Mouse (Mus musculus): ENCODE measurements around the gene Rbm45.
A peak's percentile ranks its signal among the peaks of the same experiment; 100 is the strongest.

Gene Rbm45

DNA sequence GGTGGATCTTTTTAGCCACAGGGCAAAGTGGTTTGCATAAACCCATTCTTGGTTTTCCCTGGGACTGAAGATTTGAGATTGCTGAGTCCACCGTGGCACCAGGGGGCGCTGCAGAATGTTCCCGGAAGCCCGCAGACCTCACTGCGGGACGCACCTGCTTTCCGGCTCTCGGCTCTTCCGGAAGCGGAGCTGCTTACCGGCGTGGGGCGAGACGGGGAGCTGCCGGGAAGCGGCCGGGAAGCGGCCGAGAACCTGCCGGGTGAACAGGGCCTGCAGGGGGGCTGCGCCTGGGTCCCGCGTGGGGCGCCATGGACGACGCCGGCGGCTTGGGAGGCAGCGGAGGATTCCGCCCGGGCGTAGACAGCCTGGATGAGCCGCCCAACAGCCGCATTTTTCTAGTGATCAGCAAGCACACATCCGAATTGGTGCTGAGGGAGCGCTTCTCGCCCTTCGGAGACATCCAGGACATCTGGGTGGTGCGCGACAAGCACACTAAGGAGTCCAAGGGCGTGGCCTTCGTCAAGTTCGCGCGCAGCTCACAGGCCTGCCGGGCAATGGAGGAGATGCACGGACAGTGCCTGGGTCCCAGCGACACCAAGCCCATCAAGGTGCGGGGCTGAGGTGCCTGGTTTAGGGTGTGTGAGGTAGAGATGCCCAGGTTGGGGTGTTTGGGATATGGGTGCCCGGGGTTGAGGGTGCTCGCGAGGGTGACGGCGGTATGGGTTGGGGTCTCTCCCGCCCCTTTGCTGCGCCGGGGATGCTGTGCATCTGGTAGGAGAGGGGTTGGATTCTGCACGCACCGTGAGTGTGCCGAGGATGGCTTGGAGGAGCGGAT, at the start of gene Rbm45:
Gene Rbm45 (plus strand): TSS at position 164 of the 835 bp plus-strand sequence.
- DNase-seq (ENCODE audit: low spot score), result peak; percentile 64

- no peak for DNase-seq (ENCODE audit: low spot score)
Observed at GRCm38 (mm10) chr2:76320336-76320735, 49.4 kb upstream of the Rbm45 start.

- DNase-seq (ENCODE audit: low spot score), result no peak
Observed at GRCm38 (mm10) chr2:76323185-76323875, 46.5 kb upstream of the Rbm45 start.

DNA sequence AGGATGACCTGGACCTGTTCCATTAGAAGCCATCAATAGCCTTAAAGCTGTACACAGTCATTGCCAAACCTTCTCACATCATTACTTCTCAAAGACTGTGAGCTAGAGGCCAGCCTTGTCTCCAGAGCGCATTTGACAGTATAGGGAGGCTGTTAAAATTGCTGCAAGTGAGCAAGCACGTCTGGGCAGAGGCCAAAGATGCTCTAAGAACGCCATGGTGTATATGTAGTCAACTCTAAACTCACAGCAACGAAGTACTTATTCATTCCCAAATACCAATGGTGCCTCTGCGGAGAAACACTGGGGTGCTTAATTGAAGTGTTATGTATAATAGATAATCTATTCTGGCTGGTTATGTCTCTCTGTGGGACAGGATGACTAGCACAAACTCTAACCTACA, 45.3 kb upstream of the Rbm45 start:
- DNase-seq (ENCODE audit: low spot score), result no peak

DNA sequence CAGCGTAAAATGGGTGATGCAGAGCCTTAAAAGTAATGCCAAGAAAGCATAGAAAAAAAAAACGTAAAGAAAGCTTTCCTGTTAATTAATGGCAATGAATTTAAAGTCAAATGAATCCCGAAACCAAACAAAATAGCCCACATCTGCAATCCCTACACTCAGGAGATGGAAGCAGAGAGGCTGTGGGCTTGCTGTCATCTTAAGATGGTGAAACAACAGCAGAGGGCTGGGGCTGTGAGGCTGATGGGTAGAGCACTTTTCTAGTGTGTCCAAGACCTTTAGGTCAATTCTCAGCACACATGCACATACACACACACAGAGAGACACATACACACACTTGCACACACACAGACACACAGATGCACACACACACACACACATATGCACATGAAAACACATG, 43.6 kb upstream of the Rbm45 start:
- DNase-seq (ENCODE audit: low spot score), result no peak

DNA sequence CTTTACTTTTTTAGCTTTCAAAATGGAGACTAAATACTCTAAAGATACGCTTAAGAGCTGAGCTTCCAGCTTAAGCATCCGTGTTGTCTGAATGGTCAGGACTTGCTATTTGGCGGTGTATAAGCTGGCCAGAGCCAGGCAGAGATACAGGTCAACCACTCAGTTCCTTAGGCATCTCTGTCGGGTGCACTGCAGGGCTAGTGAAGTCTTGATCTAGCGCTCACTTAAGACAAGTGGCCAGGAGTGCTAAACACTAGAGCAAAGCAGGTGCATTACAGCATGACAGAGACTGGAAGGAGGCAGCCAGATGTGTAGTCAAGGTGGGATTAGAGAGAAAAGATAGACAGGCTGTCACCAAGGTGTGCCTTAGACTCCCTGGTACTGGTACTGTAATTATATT, 39.7 kb upstream of the Rbm45 start:
- no peak for DNase-seq (ENCODE audit: low spot score)

DNA sequence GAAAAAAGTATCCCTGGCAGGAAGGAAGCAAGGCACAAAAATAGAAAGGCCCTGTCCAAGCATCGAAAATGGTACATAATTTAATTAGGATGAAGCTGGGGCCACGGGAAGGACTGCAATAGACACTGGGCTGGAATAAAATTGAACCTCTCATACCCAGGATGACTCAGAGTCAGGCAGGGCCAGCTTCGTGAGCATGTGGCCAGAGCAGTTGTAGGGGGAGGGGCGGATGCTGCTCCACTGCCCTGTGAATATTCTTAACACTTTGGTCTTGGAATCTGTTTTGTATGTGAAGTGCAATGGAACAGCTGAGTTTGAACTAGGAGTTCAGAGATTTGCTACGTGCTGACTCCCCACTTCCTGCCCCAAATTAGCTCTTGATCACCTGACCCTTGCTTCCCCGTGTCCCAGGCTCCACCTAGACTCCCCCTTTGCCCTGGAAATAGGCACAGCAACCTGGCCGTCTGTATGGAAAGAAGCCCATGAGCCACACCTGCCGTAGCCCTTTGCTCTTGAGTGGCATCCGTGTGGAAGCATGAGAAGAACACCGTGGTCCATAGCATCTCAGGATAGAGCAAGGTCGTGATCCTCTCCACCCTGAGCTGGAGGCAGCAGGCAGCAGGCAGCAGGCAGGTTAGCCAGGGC, 37.5 kb upstream of the Rbm45 start:
- no peak for DNase-seq (ENCODE audit: low spot score)

DNA sequence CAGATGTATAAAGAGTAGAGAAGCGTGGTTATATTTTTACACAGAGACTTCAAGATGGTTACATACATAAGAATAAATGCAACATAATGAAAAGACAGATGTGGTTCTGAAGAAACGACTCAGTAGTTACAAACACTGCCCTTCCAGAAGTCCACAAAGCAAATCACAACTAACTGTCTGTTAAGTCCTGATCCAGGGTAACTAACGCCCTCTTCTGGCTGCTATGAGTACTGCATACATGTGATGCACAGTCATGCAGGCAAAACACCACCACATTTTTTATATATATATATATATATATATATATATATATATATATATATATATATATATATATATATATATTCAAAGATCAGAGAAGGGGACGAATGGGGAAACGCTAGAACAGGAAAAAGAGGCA, 35.2 kb upstream of the Rbm45 start:
- no peak for DNase-seq (ENCODE audit: low spot score)

GRCm38 (mm10) chr2:76338215-76339156, 31.3 kb upstream of the Rbm45 start, which contains the start of gene Pde11a:
Pde11a (minus strand) TSS chr2:76338774.
- DNase-seq (ENCODE audit: low spot score), result no peak

- DNase-seq (ENCODE audit: low spot score), result no peak
Observed at GRCm38 (mm10) chr2:76342146-76342545, 27.6 kb upstream of the Rbm45 start.

DNA sequence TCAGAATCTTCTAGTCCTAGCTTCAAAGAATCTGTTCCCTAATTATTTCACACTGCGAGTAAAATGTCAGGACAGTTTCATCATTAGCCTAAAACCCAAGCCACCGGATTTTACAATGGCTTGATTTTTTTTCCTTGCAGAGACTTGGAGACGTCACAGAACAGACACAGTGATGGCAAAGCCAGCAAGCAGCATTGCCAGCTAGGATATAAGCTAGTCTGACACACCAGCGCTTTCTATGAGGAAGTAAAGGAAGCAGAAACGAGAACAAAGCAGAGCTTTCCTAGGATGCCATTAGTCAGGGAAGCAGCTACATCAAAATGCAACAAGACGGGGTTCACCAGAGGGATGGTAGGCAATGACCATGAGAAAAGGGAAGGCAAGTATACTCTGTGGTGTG, 21.9 kb upstream of the Rbm45 start:
- no peak for DNase-seq (ENCODE audit: low spot score)

DNA sequence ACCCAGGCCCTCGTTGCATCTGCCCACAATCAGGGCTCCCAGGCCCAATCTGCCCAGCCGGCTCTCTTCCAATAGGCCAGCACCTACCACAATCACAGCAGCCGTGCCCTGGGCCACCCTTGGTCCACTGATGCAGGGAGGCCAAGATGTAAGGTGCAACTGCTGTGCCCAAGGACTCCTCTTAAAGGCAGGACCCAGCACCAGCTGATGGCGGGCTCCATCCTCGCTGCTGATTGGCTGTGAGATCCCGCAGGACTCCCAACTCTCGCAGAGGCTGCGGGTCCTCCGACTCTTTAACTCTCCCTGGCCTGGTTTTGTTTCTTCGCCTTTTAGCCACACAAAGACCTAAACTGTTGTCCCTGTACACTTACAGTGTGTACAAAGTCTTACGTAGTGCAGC, 9.6 kb upstream of the Rbm45 start, which contains the start of gene Cyct:
Gene Cyct (minus strand): TSS at position 225 of the 400 bp plus-strand sequence.
- DNase-seq (ENCODE audit: low spot score), result no peak

DNA sequence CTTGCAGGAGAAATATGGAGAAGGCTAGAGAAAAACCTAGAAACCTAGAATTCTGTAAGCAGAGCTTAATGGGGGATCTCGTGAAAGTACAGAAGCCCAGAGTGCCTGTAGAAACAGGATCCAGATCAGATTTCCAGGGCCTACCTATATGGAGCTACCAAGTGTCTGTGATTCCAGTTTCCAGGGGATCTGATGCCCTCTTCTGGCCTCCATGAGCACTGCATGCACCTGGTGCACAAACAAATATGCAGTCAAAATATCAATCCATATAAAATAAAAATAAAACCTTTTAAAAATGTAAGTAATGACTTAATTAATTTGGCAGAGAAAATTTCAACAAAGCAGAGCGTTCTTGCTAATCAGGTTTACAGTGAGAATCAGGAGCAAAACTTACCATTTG, 7.7 kb upstream of the Rbm45 start:
- no peak for DNase-seq (ENCODE audit: low spot score)

GRCm38 (mm10) chr2:76365811-76366210, 4.0 kb upstream of the Rbm45 start:
- DNase-seq (ENCODE audit: low spot score), result no peak

GRCm38 (mm10) chr2:76367188-76367922, 2.4 kb upstream of the Rbm45 start:
- peak; percentile 38 for DNase-seq (ENCODE audit: low spot score)

- DNase-seq (ENCODE audit: low spot score), result no peak
Observed at GRCm38 (mm10) chr2:76368861-76369660, 723 bp upstream of the Rbm45 start.

DNA sequence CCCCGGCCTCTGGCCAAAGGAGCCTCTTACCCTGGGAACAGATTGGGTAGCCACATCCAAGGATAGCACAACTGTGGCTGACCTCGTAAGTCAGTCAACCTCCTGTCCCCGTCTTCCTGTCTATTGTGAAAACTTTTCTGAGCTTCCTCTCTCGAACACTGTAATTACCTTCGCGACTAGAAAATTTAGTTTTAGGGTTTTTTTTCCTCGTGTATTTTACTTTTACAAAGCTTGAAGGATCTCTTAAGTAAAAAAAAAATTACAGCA, 805 bp downstream of the Rbm45 start:
- DNase-seq (ENCODE audit: low spot score), result no peak

DNA sequence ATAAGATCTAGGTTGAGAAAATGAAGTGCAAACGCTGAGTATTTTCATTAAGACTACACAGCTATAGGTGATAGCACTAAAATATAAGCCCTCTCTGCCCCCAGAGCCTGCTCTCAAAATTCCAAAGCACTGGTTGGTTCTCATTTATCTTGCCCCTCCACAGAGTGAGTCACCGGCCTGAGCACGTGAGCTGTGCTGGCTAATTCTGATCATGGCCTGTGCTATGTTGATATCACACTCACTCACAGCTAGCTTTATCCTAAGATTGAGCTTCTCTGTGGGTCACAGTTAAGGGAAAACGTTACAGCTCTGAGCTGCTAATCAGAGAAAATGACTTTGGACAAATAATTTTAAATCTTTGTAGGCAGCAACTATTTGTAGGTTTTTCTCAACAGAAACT, 2.5 kb downstream of the Rbm45 start:
- no peak for DNase-seq (ENCODE audit: low spot score)

DNA sequence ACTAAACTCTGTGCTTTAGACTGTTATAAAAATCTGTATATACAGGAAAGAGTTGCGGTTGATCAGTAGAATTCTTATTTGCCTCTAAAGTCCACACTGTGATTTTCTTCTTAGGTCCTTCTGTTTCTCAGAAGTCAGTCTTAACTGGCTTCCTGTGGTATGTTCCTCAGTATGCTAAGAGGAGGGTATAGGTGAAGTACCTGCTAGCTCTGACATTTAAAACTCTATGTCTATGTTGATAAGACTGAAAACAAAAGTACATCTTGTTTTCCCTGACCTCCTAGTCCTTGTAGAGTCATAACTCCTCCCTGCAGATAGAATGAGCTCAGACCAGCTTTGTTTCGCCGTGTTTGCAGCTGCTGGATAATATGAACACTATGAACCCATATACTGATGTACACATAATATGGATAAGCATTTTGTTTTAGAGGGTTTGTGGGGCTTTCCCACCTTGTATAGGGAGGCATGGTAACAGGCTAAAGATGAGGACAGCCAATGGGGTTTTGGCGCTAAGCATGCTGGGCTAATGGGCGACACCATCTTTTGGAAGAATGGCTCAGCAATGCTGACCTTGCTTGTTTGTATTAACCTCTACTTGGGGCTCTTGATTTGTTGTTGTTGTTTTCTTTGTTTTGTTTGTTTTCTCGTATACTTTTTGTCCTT, 4.9 kb downstream of the Rbm45 start:
- DNase-seq (ENCODE audit: low spot score), result no peak

- no peak for DNase-seq (ENCODE audit: low spot score)
Observed at GRCm38 (mm10) chr2:76378646-76379045, 8.9 kb downstream of the Rbm45 start.

All from left cerebral cortex, adult 11 months (tissue).